Mouse (Mus musculus) embryonic facial prominence, embryonic 13.5 days (tissue): ENCODE measurements at regions not wholly inside any gene's neighbourhood (a gene's known extent, or its start where the extent isn't known, plus 50 kb on each side); places are given as distances from the start of the nearest gene placed in this dataset.

Experiments
- ATAC-seq: fragments of 200-750 bp; cut with Nextera tagmentation; 2 replicates; pipeline ENCODE4 v1.8.0; 2017; ENCODE audit warnings: low read depth; ENCODE audit not compliant: insufficient number of reproducible peaks, insufficient read depth, low FRiP score, low TSS enrichment
- H3K27ac ChIP-seq: fragments of 300-500 bp; sonication (generic); 2 replicates; pipeline ENCODE4 v1.5.1; 2015; ENCODE audit warnings: moderate library complexity, mild to moderate bottlenecking, inconsistent platforms
- H3K27me3 ChIP-seq: fragments of 300-500 bp; sonication (generic); 2 replicates; pipeline ENCODE4 v1.6.1; 2015; ENCODE audit warnings: mild to moderate bottlenecking, inconsistent platforms
- H3K36me3 ChIP-seq: fragments of 300-500 bp; sonication (generic); 2 replicates; pipeline ENCODE4 v1.6.1; 2015; ENCODE audit warnings: mild to moderate bottlenecking, inconsistent platforms
- H3K4me1 ChIP-seq: fragments of 300-500 bp; sonication (generic); 2 replicates; pipeline ENCODE4 v1.6.1; 2015; ENCODE audit warnings: inconsistent platforms
- H3K4me2 ChIP-seq: fragments of 300-500 bp; sonication (generic); 2 replicates; pipeline ENCODE4 v1.6.1; 2015; ENCODE audit warnings: moderate library complexity, mild to moderate bottlenecking, inconsistent platforms
- H3K4me3 ChIP-seq: fragments of 300-500 bp; sonication (generic); 2 replicates; pipeline ENCODE4 v1.5.1; 2015; ENCODE audit warnings: mild to moderate bottlenecking, inconsistent platforms
- H3K9ac ChIP-seq: fragments of 300-500 bp; sonication (generic); 2 replicates; pipeline ENCODE4 v1.6.1; 2015; ENCODE audit warnings: mild to moderate bottlenecking, inconsistent platforms
- H3K9me3 ChIP-seq: fragments of 300-500 bp; sonication (generic); 2 replicates; pipeline ENCODE4 v1.6.1; 2016; ENCODE audit warnings: inconsistent platforms
- WGBS: fragments of 180-500 bp; shearing (Covaris S2); methylation state at CpG from one replicate; pipeline ENCODE4 v1.1.7; 2015; ENCODE audit warnings: mixed read lengths; 5-methylcytosine and 5-hydroxymethylcytosine counted together

DNA sequence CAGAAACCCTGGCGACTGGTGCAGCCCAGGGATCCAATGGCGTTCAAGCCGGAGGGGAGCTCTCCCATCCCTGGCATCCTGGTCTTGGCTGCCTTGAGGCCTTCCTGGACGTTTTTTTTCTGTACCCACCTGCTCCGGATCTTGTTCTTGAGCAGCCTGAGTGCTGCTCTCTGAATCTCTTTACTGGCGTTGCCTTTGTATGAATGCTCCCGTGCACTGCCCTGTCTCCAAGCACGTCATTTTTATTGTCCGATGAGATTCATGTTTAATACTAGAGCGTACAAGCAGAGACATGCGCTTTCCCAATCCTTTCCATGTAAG is 58.7 kb upstream of the Ifne start:
- Histone ChIP-seq H3K9ac (peak overlapping the region; percentile 69), H3K9me3 (no peaks in the 10 kb centered on the region), H3K27me3 (peaks cover 46% of the 10 kb centered on the region), H3K4me1 (0 out of 2 replicates have a peak, but pooled peaks cover 4% of the 10 kb centered on the region), H3K27ac (0 out of 2 replicates have a peak overlapping the region, but pooled peaks have one; percentile 51), H3K4me2 (peak overlapping the region; percentile 96), H3K36me3 (no peaks in the 10 kb centered on the region), H3K4me3 (peak overlapping the region; percentile 67)
- 7% methylated on average over 11 of the region's 11 CpGs for WGBS
- ATAC-seq: peak; percentile 11; the same call in 1 of the 2 replicates

DNA sequence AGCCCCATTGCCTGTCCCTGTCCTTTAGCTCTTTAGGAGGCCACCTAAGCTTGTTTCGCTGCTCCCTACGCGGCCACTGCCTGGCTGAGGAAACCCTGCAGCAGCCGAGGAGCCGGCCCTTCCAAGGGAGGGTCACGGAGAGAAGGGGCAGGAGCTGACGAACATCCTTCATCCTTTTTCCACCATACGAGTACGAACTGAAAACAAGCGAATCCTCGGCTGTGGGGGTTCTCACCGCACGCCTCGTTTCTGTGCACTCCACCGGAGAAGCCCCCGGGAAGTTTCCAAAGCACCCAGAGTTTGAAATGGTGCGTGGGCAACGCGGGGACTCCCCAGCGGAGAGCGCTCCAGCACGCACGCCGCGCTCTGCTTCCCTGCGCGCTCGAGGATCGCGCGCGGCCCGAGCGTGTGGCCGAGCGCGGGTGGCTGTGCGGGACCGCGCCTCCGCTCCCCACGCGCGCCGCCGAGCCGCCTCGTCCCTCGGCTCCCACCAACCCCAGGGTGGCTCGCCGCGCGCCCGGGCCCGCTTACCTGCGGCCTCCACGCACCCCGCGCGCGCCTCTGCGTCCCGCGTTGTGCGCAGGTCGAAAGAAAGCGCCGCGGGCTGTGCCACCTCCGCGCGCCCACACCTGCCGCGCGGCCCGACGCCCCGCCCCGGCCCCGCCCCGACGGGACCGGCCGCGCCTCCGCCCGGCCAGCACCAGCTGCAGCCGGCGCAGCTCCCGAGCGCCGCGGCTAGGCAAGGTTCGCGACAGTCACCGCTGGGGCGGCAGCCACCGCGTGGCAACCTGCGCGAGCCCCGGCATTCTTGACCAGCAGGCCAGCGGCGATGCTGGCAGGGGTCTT is 58.1 kb upstream of the Ifne start:
- Histone ChIP-seq H3K27ac (peak overlapping the region; percentile 57), H3K4me2 (peak overlapping the region; percentile 96), H3K27me3 (peaks cover 46% of the 10 kb centered on the region), H3K4me1 (0 out of 2 replicates have a peak, but pooled peaks cover 4% of the 10 kb centered on the region), H3K9ac (peak overlapping the region; percentile 69), H3K9me3 (no peaks in the 10 kb centered on the region), H3K36me3 (no peaks in the 10 kb centered on the region), H3K4me3 (peak overlapping the region; percentile 67)
- ATAC-seq: peak; percentile 85
- under 1% methylated on average over 101 of the region's 104 CpGs for WGBS

DNA sequence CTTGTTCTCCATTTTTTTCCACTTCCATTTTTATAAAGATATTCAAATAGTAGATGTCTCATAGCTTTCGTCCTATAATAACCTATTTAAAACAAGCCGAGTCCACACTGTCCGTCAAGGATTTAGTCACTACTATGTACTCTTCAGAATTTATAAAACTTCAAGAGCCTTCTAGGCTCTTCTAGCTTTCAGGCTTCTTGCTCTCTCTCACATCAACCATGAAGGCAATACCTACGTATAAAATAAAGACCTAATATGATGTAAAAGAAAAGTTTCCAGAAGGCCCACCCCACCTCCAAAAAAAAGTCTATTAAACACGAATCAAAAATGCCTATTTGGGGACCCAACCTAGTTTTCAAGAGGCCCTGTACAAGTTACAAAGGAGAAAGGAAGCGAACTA is 57.0 kb upstream of the Ifne start:
- H3K4me3 ChIP-seq: peak overlapping the region; percentile 67
- 61% methylated on average over 6 of the region's 6 CpGs for WGBS
- ATAC-seq: no peak
- H3K27ac ChIP-seq: no peak overlapping the region
- 0 out of 2 replicates have a peak, but pooled peaks cover 4% of the 10 kb centered on the region for H3K4me1 ChIP-seq
- peaks cover 46% of the 10 kb centered on the region for H3K27me3 ChIP-seq
- no peaks in the 10 kb centered on the region for H3K9me3 ChIP-seq
- peak overlapping the region; percentile 96 for H3K4me2 ChIP-seq
- H3K36me3 ChIP-seq: no peaks in the 10 kb centered on the region
- no peak overlapping the region for H3K9ac ChIP-seq

DNA sequence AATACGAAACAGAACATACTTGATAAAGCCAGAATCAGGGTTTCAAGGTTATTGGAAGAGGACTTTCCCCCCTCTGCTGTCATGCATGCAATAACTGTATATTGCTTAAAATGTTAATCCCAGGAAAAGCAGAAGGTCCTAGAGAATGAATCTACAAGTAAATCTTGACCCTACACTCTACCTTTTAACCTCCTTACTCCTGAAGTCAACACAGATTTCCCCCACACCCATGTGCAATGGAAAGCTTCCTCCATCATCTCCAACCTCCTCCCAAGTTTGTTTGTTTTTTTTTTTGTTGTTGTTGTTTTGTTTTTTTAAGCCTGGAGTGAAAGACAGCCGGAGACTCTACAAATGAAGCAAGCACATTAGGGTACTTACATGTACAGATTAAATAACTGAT is 55.9 kb upstream of the Ifne start:
- 62% methylated on average over 2 of the region's 2 CpGs for WGBS
- H3K27me3 ChIP-seq: peaks cover 46% of the 10 kb centered on the region
- no peak overlapping the region for H3K9ac ChIP-seq
- H3K4me3 ChIP-seq: peak overlapping the region; percentile 9; the same call in 1 of the 2 replicates
- H3K27ac ChIP-seq: no peak overlapping the region
- peak overlapping the region; percentile 25; the same call in 1 of the 2 replicates for H3K4me2 ChIP-seq
- H3K4me1 ChIP-seq: 0 out of 2 replicates have a peak, but pooled peaks cover 4% of the 10 kb centered on the region
- no peak for ATAC-seq
- no peaks in the 10 kb centered on the region for H3K9me3 ChIP-seq
- H3K36me3 ChIP-seq: no peaks in the 10 kb centered on the region

DNA sequence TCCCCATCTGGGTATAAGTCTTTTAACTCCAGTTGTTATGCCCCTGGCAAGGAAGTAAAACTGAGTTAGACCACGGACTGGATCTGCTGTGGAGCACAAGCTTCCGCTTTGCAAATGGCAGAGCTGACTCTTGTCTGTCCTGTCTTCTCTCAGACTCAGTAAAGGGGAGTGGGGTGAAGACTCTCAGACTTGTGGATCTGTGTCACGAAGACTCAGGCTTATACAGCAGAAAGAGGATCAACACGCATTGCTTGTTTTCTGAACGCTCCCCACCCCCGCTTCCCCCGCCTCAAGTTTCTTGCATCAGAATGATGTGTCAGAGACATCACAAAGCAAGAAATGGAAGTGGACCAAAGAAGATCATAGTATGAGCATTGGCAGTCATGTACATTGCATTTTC is 55.3 kb upstream of the Ifne start:
- no peak for ATAC-seq
- Histone ChIP-seq H3K4me1 (0 out of 2 replicates have a peak, but pooled peaks cover 4% of the 10 kb centered on the region), H3K9ac (no peak overlapping the region), H3K27me3 (peaks cover 46% of the 10 kb centered on the region), H3K9me3 (no peaks in the 10 kb centered on the region), H3K36me3 (no peaks in the 10 kb centered on the region), H3K27ac (no peak overlapping the region), H3K4me3 (no peak overlapping the region), H3K4me2 (peak overlapping the region; percentile 25)
- 38% methylated on average over 7 of the region's 7 CpGs for WGBS

DNA sequence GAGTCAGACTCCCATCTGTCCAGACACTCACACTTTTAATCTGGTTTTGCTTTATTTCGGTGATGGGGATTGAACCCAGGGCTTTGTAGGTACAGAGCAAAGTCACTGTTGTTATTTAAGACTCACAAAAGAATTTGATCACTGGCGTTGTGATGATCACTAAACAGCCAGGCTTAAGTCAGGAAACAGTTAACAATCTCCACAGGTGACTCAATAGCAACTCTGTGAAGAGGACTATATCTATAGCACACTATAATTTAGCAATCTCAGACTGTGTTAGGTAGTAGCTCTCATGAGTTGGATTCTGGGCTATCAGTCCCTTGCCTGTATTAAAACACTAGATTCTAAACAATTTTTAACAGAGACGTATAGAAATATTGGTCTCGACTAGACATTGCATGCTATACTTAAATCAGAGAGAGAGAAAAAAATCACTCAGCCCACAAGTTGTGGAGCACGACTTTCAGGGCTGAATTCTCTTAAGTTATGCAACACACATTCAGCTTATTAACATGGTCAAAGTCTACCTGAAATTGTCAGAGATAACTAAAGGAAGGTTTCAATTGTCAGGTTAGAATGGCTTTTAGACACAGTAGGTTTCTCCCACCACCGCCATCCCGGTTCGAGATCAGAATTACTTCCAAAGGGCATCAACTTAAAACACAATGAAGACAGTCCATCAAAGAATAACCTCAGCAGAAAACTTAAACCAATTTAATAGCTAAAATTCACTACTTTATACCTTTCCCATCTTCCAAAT is 54.4 kb upstream of the Ifne start:
- Histone ChIP-seq H3K36me3 (no peaks in the 10 kb centered on the region), H3K4me1 (0 out of 2 replicates have a peak, but pooled peaks cover 4% of the 10 kb centered on the region), H3K9me3 (no peaks in the 10 kb centered on the region), H3K27me3 (peaks cover 44% of the 10 kb centered on the region), H3K4me2 (peak overlapping the region; percentile 26), H3K4me3 (no peak overlapping the region), H3K27ac (no peak overlapping the region), H3K9ac (no peak overlapping the region)
- 65% methylated on average over 8 of the region's 8 CpGs for WGBS
- ATAC-seq: no peak

DNA sequence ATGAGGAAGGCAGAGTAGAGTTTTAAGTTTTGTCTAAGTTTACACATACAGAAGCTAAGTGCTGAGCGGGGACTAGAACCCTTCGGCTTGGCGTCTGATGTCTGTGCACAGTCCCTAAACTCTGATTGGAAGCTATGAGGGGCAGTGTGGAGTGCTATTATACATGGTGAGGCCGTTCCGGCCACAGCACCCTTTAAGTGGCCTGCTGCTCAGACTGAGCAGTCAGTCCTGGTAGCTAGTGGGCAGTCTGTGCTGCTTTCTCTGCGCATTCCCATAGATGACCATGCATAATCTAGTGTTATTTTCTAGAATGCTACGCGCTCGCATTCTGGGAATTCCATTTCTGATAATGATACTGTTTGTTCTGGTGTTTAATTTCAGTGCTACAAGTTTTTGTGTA is 51.2 kb upstream of the Ifne start:
- H3K27me3 ChIP-seq: peaks cover 18% of the 10 kb centered on the region
- no peak overlapping the region for H3K4me3 ChIP-seq
- no peaks in the 10 kb centered on the region for H3K9me3 ChIP-seq
- no peaks in the 10 kb centered on the region for H3K4me1 ChIP-seq
- 83% methylated on average over 9 of the region's 9 CpGs for WGBS
- no peak for ATAC-seq
- H3K9ac ChIP-seq: no peak overlapping the region
- H3K27ac ChIP-seq: no peak overlapping the region
- no peak overlapping the region for H3K4me2 ChIP-seq
- 0 out of 2 replicates have a peak, but pooled peaks cover under 1% of the 10 kb centered on the region for H3K36me3 ChIP-seq
